Mouse (Mus musculus): ENCODE results near the gene Rhot2. TPM values are rescaled to one million over a fixed set of nuclear protein-coding genes. Genes with fewer than 3 reads are reported as not detected.

Rhot2 gene
- polyA plus RNA-seq, 1 experiment from 2014 or later: 29.3 TPM

GRCm38 (mm10) chr17:25830806-25831431 is 13.7 kb downstream of the Rhot2 start:
- no peak overlapping the region for H3K27ac ChIP-seq (ENCODE audit: low read length)
- H3K4me1 ChIP-seq (ENCODE audit: insufficient read depth, low read length): peaks cover 55% of the 10 kb centered on the region
- no peak for ATAC-seq (ENCODE audit: low FRiP score, low TSS enrichment)
- no peak overlapping the region for H3K9ac ChIP-seq (replicated peaks; ENCODE audit: low read length)
- peak overlapping the region; percentile 82 for H3K4me3 ChIP-seq (ENCODE audit: low read length)
- H3K36me3 ChIP-seq (ENCODE audit: insufficient read depth, low read length): peaks cover 30% of the 10 kb centered on the region
- WGBS: 85% methylated on average over 14 of the region's 14 CpGs
- H3K9me3 ChIP-seq (ENCODE audit: low read length): no peaks in the 10 kb centered on the region
- no peaks in the 10 kb centered on the region for H3K27me3 ChIP-seq (ENCODE audit: insufficient read depth, low read length)
- peak overlapping the region; percentile 95 for H3K4me2 ChIP-seq (replicated peaks; ENCODE audit: low read depth, low read length)

GRCm38 (mm10) chr17:25830200-25830753 is 14.4 kb downstream of the Rhot2 start:
- Histone ChIP-seq H3K9me3 (ENCODE audit: low read length) (no peaks in the 10 kb centered on the region), H3K4me1 (ENCODE audit: insufficient read depth, low read length) (peaks cover 50% of the 10 kb centered on the region), H3K36me3 (ENCODE audit: insufficient read depth, low read length) (peaks cover 30% of the 10 kb centered on the region), H3K27me3 (ENCODE audit: insufficient read depth, low read length) (no peaks in the 10 kb centered on the region), H3K4me2 (replicated peaks; ENCODE audit: low read depth, low read length) (peak overlapping the region; percentile 64), H3K9ac (replicated peaks; ENCODE audit: low read length) (no peak overlapping the region), H3K4me3 (ENCODE audit: low read length) (no peak overlapping the region), H3K27ac (ENCODE audit: low read length) (no peak overlapping the region)
- no peak for ATAC-seq (ENCODE audit: low FRiP score, low TSS enrichment)
- WGBS: 78% methylated on average over 4 of the region's 4 CpGs

GRCm38 (mm10) chr17:25829558-25830017 is 15.1 kb downstream of the Rhot2 start:
- Histone ChIP-seq H3K4me2 (replicated peaks; ENCODE audit: low read depth, low read length) (peak overlapping the region; percentile 64), H3K27ac (ENCODE audit: low read length) (peak overlapping the region; percentile 86), H3K9me3 (ENCODE audit: low read length) (no peaks in the 10 kb centered on the region), H3K4me3 (ENCODE audit: low read length) (peak overlapping the region; percentile 58), H3K9ac (replicated peaks; ENCODE audit: low read length) (peak overlapping the region; percentile 75), H3K4me1 (ENCODE audit: insufficient read depth, low read length) (peaks cover 50% of the 10 kb centered on the region), H3K27me3 (ENCODE audit: insufficient read depth, low read length) (no peaks in the 10 kb centered on the region), H3K36me3 (ENCODE audit: insufficient read depth, low read length) (peaks cover 30% of the 10 kb centered on the region)
- WGBS: 33% methylated on average over 8 of the region's 8 CpGs
- ATAC-seq (ENCODE audit: low FRiP score, low TSS enrichment): no peak

GRCm38 (mm10) chr17:25828712-25829557 is 15.7 kb downstream of the Rhot2 start, which contains the start of gene Jmjd8:
Jmjd8 (plus strand) TSS chr17:25828867.
- peak; percentile 24; the same call in 1 of the 2 replicates for ATAC-seq (ENCODE audit: low FRiP score, low TSS enrichment)
- Histone ChIP-seq H3K9me3 (ENCODE audit: low read length) (no peaks in the 10 kb centered on the region), H3K36me3 (ENCODE audit: insufficient read depth, low read length) (peaks cover 30% of the 10 kb centered on the region), H3K27ac (ENCODE audit: low read length) (peak within 1 kb of the TSS; percentile 86), H3K4me1 (ENCODE audit: insufficient read depth, low read length) (peaks cover 50% of the 10 kb centered on the region), H3K9ac (replicated peaks; ENCODE audit: low read length) (peak within 1 kb of the TSS; percentile 75), H3K4me2 (replicated peaks; ENCODE audit: low read depth, low read length) (peak within 1 kb of the TSS; percentile 64), H3K27me3 (ENCODE audit: insufficient read depth, low read length) (no peaks in the 10 kb centered on the region), H3K4me3 (ENCODE audit: low read length) (peak within 1 kb of the TSS; percentile 58)
- WGBS: 0% methylated on average over 32 of the region's 32 CpGs

- Histone ChIP-seq H3K27ac (ENCODE audit: low read length) (peak overlapping the region; percentile 86), H3K9me3 (ENCODE audit: low read length) (no peaks in the 10 kb centered on the region), H3K4me1 (ENCODE audit: insufficient read depth, low read length) (peaks cover 51% of the 10 kb centered on the region), H3K4me3 (ENCODE audit: low read length) (peak overlapping the region; percentile 58), H3K36me3 (ENCODE audit: insufficient read depth, low read length) (peaks cover 30% of the 10 kb centered on the region), H3K9ac (replicated peaks; ENCODE audit: low read length) (peak overlapping the region; percentile 75), H3K27me3 (ENCODE audit: insufficient read depth, low read length) (no peaks in the 10 kb centered on the region), H3K4me2 (replicated peaks; ENCODE audit: low read depth, low read length) (peak overlapping the region; percentile 64)
- WGBS: 84% methylated on average over 8 of the region's 8 CpGs
- ATAC-seq (ENCODE audit: low FRiP score, low TSS enrichment): no peak
Observed at GRCm38 (mm10) chr17:25828223-25828594, 16.4 kb downstream of the Rhot2 start.

GRCm38 (mm10) chr17:25827546-25828222 is 17.0 kb downstream of the Rhot2 start:
- ATAC-seq (ENCODE audit: low FRiP score, low TSS enrichment): no peak
- H3K27me3 ChIP-seq (ENCODE audit: insufficient read depth, low read length): no peaks in the 10 kb centered on the region
- H3K4me1 ChIP-seq (ENCODE audit: insufficient read depth, low read length): peaks cover 51% of the 10 kb centered on the region
- H3K27ac ChIP-seq (ENCODE audit: low read length): peak overlapping the region; percentile 86; the same call in 1 of the 2 replicates
- H3K4me3 ChIP-seq (ENCODE audit: low read length): no peak overlapping the region; the same call in 1 of the 2 replicates
- H3K9me3 ChIP-seq (ENCODE audit: low read length): no peaks in the 10 kb centered on the region
- 86% methylated on average over 22 of the region's 22 CpGs for WGBS
- no peak overlapping the region for H3K4me2 ChIP-seq (replicated peaks; ENCODE audit: low read depth, low read length)
- H3K36me3 ChIP-seq (ENCODE audit: insufficient read depth, low read length): peaks cover 30% of the 10 kb centered on the region
- no peak overlapping the region for H3K9ac ChIP-seq (replicated peaks; ENCODE audit: low read length)

- Histone ChIP-seq H3K27me3 (ENCODE audit: insufficient read depth, low read length) (peaks cover under 1% of the 10 kb centered on the region; the same call in 1 of the 2 replicates), H3K4me1 (ENCODE audit: insufficient read depth, low read length) (peaks cover 49% of the 10 kb centered on the region), H3K9ac (replicated peaks; ENCODE audit: low read length) (no peak overlapping the region), H3K4me2 (replicated peaks; ENCODE audit: low read depth, low read length) (no peak overlapping the region), H3K27ac (ENCODE audit: low read length) (no peak overlapping the region), H3K9me3 (ENCODE audit: low read length) (no peaks in the 10 kb centered on the region), H3K36me3 (ENCODE audit: insufficient read depth, low read length) (peaks cover 30% of the 10 kb centered on the region), H3K4me3 (ENCODE audit: low read length) (no peak overlapping the region)
- WGBS: 95% methylated on average over 13 of the region's 13 CpGs
- no peak for ATAC-seq (ENCODE audit: low FRiP score, low TSS enrichment)
Observed at GRCm38 (mm10) chr17:25827011-25827410, 17.6 kb downstream of the Rhot2 start.

- H3K4me3 ChIP-seq (ENCODE audit: low read length): no peak overlapping the region
- 95% methylated on average over 27 of the region's 27 CpGs for WGBS
- peaks cover 5% of the 10 kb centered on the region; the same call in 1 of the 2 replicates for H3K27me3 ChIP-seq (ENCODE audit: insufficient read depth, low read length)
- no peak overlapping the region for H3K27ac ChIP-seq (ENCODE audit: low read length)
- H3K9me3 ChIP-seq (ENCODE audit: low read length): no peaks in the 10 kb centered on the region
- H3K4me2 ChIP-seq (replicated peaks; ENCODE audit: low read depth, low read length): no peak overlapping the region
- peaks cover 40% of the 10 kb centered on the region for H3K4me1 ChIP-seq (ENCODE audit: insufficient read depth, low read length)
- ATAC-seq (ENCODE audit: low FRiP score, low TSS enrichment): no peak
- H3K36me3 ChIP-seq (ENCODE audit: insufficient read depth, low read length): peaks cover 25% of the 10 kb centered on the region
- no peak overlapping the region for H3K9ac ChIP-seq (replicated peaks; ENCODE audit: low read length)
Observed at GRCm38 (mm10) chr17:25825984-25826570, 18.6 kb downstream of the Rhot2 start.

GRCm38 (mm10) chr17:25825311-25825710 is 19.3 kb downstream of the Rhot2 start:
- 89% methylated on average over 6 of the region's 6 CpGs for WGBS
- no peak for ATAC-seq (ENCODE audit: low FRiP score, low TSS enrichment)
- H3K4me2 ChIP-seq (replicated peaks; ENCODE audit: low read depth, low read length): no peak overlapping the region
- H3K4me3 ChIP-seq (ENCODE audit: low read length): no peak overlapping the region
- peaks cover 8% of the 10 kb centered on the region for H3K27me3 ChIP-seq (ENCODE audit: insufficient read depth, low read length)
- H3K9ac ChIP-seq (replicated peaks; ENCODE audit: low read length): no peak overlapping the region
- no peaks in the 10 kb centered on the region for H3K9me3 ChIP-seq (ENCODE audit: low read length)
- no peak overlapping the region for H3K27ac ChIP-seq (ENCODE audit: low read length)
- H3K4me1 ChIP-seq (ENCODE audit: insufficient read depth, low read length): peaks cover 32% of the 10 kb centered on the region
- peaks cover 17% of the 10 kb centered on the region for H3K36me3 ChIP-seq (ENCODE audit: insufficient read depth, low read length)

Measured in kidney, embryonic 16.5 days (tissue).